Mouse (Mus musculus) cerebellum, postnatal 25 days (tissue): ENCODE measurements around the gene Lhpp.

Source experiments
- DNase-seq, 2 experiments: peaks; one replicate each; pipeline ENCODE4 v3.0.0; 2021; ENCODE audit warnings: mixed read lengths in 2 of 2

Gene Lhpp

DNA sequence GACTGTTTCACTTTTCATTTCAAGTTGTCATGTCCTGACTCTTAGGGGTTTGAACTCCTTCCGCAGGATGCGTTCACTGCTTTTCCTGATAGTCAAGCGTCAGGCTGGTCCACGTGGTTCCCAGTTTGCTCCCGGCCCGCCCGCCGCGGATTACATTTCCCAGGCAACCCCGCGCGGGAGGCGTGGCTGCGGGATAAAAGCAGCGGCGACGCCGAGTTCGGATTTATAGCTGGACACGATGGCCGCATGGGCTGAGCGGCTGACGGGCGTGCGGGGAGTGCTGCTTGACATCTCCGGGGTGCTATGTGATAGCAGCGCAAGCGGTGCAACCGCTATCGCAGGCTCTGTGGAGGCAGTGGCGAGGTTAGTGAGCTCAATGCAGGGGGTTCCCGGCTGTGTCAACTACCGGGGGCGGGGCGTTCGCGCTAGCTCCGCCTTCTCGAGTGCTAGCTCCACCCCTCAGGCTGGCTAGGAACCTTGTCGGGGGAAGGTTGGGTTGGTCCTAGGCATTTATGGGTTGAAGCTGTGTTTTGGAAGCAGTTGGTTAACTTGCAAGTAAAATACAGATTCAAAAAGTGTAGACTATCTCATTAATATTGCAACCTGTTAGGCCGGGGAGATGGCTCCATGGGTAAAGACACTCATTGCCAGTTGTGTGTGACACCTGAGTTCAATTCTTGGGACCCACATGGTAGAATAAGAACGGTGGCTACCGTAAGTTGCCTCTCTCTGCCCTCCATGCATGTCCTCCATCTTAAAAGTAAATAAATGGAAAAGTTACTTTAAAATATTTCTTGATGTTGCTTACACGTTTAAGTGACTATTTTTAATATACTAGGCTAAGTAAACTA, at the start of gene Lhpp:
TSS of gene Lhpp (plus strand) at position 171 of the 851 bp plus-strand sequence.
- peak; percentile 71 to 79 for DNase-seq

DNA sequence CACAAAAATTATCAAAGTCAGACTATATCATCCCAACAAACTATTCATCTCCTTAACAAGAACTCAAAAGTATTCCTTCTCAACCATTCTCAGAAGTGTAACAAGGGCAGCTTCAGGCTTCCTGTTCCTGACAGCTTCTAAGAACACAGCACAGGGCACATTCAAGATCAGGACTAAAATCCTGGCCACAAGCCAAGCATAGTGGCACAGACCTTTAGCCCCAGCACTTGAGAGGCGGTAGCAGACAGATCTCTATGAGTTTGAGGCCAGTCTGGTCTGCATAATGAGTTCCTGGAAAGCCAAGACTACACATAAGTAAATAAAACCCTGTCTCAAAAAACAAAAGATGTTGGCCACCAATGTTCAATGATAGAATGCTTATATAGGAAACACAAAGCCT, 44.6 kb upstream of the Lhpp start:
- no peak for DNase-seq

DNA sequence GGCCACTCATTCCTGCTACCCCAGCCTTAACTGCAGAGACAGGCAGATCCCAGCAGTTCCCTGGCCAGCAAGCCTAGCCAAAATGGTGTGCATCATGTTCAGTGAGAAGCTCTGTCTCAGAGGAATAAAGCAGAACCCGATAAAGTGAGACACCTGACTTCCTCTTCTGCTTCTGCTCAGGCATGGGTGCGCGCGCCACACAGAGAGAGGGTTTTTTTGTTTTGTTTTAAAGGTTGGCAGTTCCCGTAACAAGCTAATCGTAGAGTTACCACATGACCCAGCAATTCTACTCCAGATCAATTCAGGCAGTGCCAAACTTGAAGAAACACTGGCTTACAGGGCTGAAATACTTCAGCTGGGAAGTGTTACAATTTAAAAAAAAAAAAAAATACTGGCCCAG, 41.6 kb upstream of the Lhpp start:
- DNase-seq, result no peak

GRCm38 (mm10) chr7:132570071-132570470, 40.4 kb upstream of the Lhpp start:
- DNase-seq, result peak in 1 of 2 experiments; percentile 57

GRCm38 (mm10) chr7:132571481-132571880, 39.0 kb upstream of the Lhpp start:
- DNase-seq, result no peak

DNA sequence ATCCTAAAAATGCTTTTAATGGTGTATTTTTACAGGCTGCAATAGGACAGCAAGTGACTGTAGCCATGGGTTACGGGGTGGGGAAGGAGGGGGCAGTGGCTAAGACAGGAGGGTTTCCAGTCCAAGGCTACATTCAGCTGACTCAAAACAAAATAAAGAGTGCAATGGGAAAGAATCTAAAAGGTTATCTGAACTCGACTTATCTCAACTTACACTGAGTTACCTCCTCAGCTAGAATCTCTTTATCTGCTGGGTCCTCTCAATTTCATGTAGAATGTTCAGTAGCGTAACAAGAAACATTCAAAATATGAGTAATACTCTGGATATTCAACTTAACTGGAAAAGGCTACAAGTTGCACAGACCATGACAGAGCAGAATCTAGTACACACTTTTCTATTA, 37.7 kb upstream of the Lhpp start:
- DNase-seq, result no peak

- no peak for DNase-seq
Observed at GRCm38 (mm10) chr7:132573205-132573604, 37.2 kb upstream of the Lhpp start.

DNA sequence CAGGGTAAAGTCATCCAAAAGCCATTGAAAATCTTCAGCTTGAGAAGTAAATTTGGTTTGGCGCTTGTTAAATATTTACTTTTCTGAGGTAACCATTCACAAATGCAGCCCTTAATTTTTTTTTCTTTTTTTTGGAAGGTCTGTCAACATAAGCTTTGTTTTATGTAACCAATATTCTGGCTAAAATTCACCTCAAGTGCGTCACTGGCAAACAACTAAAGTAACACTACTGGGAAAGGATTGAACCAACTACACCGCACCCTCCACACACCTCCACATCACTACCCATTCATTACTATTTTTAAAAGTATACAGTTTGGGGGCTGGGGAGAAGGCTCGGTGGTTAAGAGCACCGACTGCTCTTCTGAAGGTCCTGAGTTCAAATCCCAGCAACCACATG, 35.8 kb upstream of the Lhpp start:
- no peak for DNase-seq

DNA sequence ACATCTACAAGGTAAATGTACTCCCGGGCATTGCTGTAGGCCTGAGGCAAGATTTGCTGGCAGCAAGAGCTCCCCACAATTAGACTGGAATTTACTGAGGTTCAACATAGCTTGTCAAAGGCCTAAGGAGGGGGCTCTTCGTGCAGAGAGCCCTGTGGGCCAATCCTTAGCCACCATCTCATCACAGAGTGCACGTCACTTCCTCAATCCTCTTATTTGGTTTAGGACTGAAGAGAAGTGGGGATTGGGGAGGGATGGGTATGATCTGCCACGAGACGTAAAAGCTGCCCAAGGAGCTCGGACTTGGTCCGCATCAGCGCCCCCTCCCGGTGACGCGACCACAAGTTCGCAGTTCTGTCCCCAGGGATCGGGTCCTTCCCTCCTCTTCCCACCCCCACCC, 34.8 kb upstream of the Lhpp start:
- peak; percentile 85 to 90 for DNase-seq

DNA sequence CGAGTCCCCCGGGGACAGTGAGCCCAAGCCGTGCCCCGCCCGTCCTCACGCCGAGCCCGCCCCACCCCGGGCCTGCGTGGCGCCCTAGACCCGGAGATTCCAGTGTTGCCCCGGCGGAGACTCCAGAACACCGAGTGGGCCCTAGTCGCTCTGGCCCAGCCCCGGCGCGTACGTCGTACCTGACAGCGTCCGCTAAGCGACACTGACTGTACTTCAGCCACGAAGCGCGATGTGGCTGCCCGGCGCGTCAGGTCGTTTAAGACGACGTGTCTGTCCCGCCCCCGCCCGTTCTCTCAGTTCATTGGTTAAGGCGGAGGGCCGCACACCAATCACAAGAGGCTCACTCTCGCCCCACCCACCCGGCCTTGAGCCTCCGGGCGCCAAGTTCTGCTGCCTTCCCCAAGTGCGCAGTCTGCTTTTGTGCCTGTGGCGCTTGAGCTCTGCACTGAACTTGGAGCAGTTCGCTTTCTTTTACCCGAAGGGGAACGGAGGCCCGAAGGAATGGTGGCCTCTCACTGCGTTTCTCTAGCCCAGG, 34.3 kb upstream of the Lhpp start, which contains the start of gene Oat:
TSS of gene Oat (minus strand) at position 283 of the 535 bp plus-strand sequence.
- peak; percentile 94 to 96 for DNase-seq

GRCm38 (mm10) chr7:132576891-132577290, 33.5 kb upstream of the Lhpp start:
- no peak for DNase-seq

DNA sequence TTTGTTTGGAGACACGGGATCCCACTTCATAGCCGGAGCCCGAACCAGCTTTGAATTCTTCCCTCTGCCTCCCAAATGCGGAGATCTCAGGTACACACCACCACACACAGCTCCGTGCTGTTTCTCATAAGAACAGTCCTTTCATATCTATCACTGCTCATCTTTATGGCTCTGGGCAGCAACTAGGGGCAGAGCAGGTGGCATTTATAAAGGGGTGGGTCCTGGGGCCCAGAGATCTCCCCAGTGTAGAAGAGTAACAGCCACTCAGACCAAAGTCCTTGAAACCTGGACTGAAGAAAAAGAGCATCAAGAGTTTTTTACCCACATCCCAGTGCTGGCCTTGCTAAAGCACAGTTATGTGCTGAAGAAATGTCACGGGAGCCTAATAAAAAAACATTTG, 29.9 kb upstream of the Lhpp start:
- DNase-seq, result no peak

DNA sequence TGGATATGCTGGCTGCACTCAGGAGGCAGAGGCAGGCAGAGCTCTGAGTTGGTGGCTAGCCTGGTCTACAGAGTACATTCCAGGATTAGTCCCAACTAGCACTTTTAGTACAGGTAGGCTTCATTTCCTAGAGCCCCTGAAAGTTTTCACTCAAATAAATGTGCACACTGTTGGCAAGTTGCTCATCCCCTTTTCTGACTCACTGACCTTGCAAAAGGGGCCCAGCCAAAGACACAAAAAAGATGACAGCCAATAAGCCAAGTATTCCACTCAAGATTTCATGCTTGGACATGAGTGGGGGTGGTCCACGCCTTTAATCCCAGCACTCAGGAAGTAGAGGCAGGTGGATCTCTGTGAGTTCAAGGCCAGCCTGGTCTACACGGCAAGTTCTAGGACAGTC, 29.0 kb upstream of the Lhpp start:
- DNase-seq, result no peak

- DNase-seq, result no peak
Observed at GRCm38 (mm10) chr7:132585695-132586491, 24.5 kb upstream of the Lhpp start.

DNA sequence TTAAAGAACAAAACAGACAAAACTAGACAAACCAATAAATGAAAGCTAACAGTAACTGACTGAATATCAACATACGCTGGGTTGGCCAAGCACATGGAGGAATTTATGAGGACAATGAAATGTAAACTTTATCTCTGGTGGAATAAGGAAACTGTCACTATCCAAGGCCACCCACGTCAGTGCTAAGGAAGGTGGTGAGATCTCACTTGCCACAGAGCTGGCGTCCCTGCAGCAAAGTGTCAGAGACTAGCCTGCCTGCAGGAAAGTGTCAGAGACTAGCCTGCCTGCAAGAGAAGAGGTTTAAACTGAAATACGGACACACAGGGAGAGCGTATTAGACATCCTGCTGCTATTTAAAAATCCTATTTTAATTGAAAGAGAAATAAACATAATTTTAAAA, 23.3 kb upstream of the Lhpp start:
- no peak for DNase-seq

GRCm38 (mm10) chr7:132589610-132590009, 20.8 kb upstream of the Lhpp start:
- DNase-seq, result no peak

GRCm38 (mm10) chr7:132593762-132594161, 16.7 kb upstream of the Lhpp start:
- no peak for DNase-seq

DNA sequence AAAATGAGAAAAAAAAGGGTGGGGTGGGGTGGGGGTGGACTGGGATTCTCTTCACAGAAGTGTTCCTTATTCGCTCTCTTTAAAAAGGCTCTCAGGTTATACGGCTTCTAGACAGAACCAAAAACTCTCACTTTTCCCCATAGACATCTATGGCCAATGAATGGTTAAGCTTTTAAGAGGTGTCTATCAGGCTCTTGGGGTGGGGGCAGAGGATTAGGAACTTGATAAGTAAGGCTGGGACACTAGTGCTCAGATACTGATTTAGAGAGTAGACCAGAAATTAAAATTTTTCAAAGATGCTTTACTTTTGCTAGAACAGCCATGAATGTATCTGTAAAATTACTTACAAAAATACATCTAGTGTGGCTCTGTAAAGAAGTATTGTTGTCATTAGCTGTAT, 16.1 kb upstream of the Lhpp start:
- no peak for DNase-seq

GRCm38 (mm10) chr7:132595787-132596186, 14.7 kb upstream of the Lhpp start:
- DNase-seq, result no peak

GRCm38 (mm10) chr7:132596557-132597250, 13.7 kb upstream of the Lhpp start:
- DNase-seq, result no peak

DNA sequence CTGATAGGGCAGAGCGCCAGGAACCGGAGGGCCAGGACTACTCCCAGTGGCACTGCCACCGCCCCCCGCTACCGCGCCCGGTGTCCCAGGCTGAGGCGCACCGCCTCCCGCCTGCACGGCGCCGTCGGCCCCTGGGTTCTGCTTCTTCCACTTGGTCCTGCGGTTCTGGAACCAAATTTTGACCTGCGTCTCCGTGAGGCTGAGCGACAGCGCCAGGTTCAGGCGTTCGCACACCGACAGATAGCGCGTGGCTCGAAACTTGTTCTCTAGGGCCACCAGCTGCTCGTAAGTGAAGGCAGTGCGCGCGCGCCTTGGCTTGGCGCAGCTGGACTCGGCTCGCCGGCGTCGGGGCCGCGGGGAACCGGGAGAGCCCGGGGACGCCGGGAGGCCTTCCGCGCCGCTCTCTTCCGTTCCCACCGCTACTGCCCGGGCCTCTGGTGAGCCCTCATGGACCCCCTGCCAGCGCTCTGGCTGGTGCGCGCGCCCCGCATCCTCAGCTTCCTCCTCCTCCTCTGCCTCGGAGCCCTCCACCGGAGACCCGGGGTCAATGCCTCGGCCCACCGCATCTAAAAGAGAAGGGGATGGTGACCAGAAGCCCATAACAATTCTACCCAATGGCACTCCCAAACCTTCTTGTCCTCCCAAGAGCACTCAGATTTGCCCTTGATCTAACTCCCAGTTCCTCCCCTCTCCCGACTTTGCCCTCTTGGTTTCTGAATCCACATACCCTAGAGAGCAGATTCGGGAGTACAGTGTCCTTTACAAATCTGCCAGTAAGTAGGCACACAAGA, 13.0 kb upstream of the Lhpp start:
- peak in 1 of 2 experiments; percentile 7 for DNase-seq
